In genomic region chr13:91915582-91916239, GRCm38 (mm10) we compare ENCODE assay signal across 8 mouse cellular contexts. TPM values are rescaled to one million over a fixed set of nuclear protein-coding genes. Genes with fewer than 3 reads are reported as not detected.
DNase-seq lines count a peak whose midpoint lies in the region; TF ChIP-seq lines count a peak whose summit lies in the region.

No protein-coding gene starts in this region.

- peak overlapping the region; percentile 45 for H3K27ac ChIP-seq in left cerebral cortex, adult 2 months

- intact Hi-C loops in left cerebral cortex, adult 2 months (cut with DNase I), result no loop called here

- DNase-seq in cerebellum, postnatal 10 days, result peak; percentile 28 to 36
- DNase-seq in cerebellum, adult 8-10 months, result no peak
- DNase-seq in adipocyte (ENCODE audit: low spot score), result peak; percentile 69
- DNase-seq in frontal cortex, postnatal 36 days (ENCODE audit: low spot score in 2 of 2), result peak; percentile 35 to 43
- DNase-seq in left cerebral cortex, adult 2 months (ENCODE audit: extremely low spot score in 1 of 2, low spot score in 2 of 2), result peak; percentile 42 to 48
- peak; percentile 70 for DNase-seq in retina, postnatal 1 day
- DNase-seq in kidney, postnatal 25 days, result no peak
- no peak for DNase-seq in urinary bladder, postnatal 36 days (ENCODE audit: low spot score in 2 of 2)

- no peak overlapping the region for H3K4me3 ChIP-seq in left cerebral cortex, adult 2 months

- TF ChIP-seq CTCF in left cerebral cortex, adult 2 months (IDR thresholded peaks at IDR 0.05), result peak; percentile 14

RNA-seq across cellular contexts. Expression of gene Ckmt2, which starts 39.0 kb away (rescaled TPM):
- not detected for total RNA-seq in left cerebral cortex, adult 2 months (2021)

Comparison
In these comparisons a context has a peak if more than half of its experiments do, and no peak if none do; other contexts are left out.
1. DNase-seq: peak in cerebellum, postnatal 10 days (2 of 2), adipocyte (single experiment), frontal cortex, postnatal 36 days (2 of 2), left cerebral cortex, adult 2 months (2 of 2) and retina, postnatal 1 day (single experiment); none in cerebellum, adult 8-10 months (single experiment), kidney, postnatal 25 days (0 of 2) and urinary bladder, postnatal 36 days (0 of 2).